Mouse (Mus musculus) intestine, postnatal 0 days (tissue): ENCODE results near the gene Jkamp. TPM values are rescaled to one million over a fixed set of nuclear protein-coding genes. Genes with fewer than 3 reads are reported as not detected.
"Not testable (repeated sequence)": the region's sequence is repeated elsewhere in the genome, so short reads cannot be mapped to it uniquely, and the experiment has no call there.

Source experiments
- ATAC-seq: fragments of 200-750 bp; cut with Nextera tagmentation; 2 replicates; pipeline ENCODE4 v1.8.0; 2017; ENCODE audit warnings: mild to moderate bottlenecking, moderate TSS enrichment, moderate library complexity
- H3K27ac ChIP-seq: fragments of 300-500 bp; sonication (generic); 2 replicates; pipeline ENCODE4 v1.5.1; 2014; ENCODE audit warnings: mild to moderate bottlenecking, low read depth, low read length, moderate library complexity
- H3K27me3 ChIP-seq: fragments of 300-500 bp; sonication (generic); replicated peaks from 2 replicates; pipeline ENCODE4 v1.6.1; 2014; ENCODE audit warnings: low read length, mixed read lengths; ENCODE audit not compliant: control insufficient read depth, insufficient read depth
- H3K36me3 ChIP-seq: fragments of 300-500 bp; sonication (generic); 2 replicates; pipeline ENCODE4 v1.6.1; 2014; ENCODE audit warnings: mild to moderate bottlenecking, moderate library complexity; ENCODE audit not compliant: control insufficient read depth, insufficient read depth
- H3K4me1 ChIP-seq: fragments of 300-500 bp; sonication (generic); replicated peaks from 2 replicates; pipeline ENCODE4 v1.6.1; 2014; ENCODE audit warnings: antibody characterized with exemption, low read length, mixed read lengths; ENCODE audit not compliant: control insufficient read depth, insufficient read depth
- H3K4me2 ChIP-seq: fragments of 300-500 bp; sonication (generic); replicated peaks from 2 replicates; pipeline ENCODE4 v1.6.1; 2014; ENCODE audit warnings: low read depth, mild to moderate bottlenecking, moderate library complexity
- H3K4me3 ChIP-seq: fragments of 300-500 bp; sonication (generic); 2 replicates; pipeline ENCODE4 v1.5.1; 2014; ENCODE audit warnings: low read depth, low read length
- H3K9ac ChIP-seq: fragments of 300-500 bp; sonication (generic); 2 replicates; pipeline ENCODE4 v1.6.1; 2014; ENCODE audit warnings: mild to moderate bottlenecking, low read depth, low read length
- H3K9me3 ChIP-seq: fragments of 300-500 bp; sonication (generic); 2 replicates; pipeline ENCODE4 v1.6.1; 2016; ENCODE audit warnings: mixed run types; ENCODE audit not compliant: control insufficient read depth
- CTCF ChIP-seq: sonication (generic); IDR thresholded peaks from 2 replicates; pipeline ENCODE4 v1.5.1; 2016; ENCODE audit warnings: low read depth, mild to moderate bottlenecking, control low read depth, antibody characterized with exemption, moderate library complexity
- WGBS: fragments of 180-500 bp; shearing (Covaris S2); extraction: QIAGEN DNeasy Blood & Tissue Kit; methylation state at CpG from one replicate; pipeline ENCODE4 v1.1.7; 2014; 5-methylcytosine and 5-hydroxymethylcytosine counted together
- polyA plus RNA-seq: library from polyadenylated mRNA; unstranded; fragments of >200 nt; fragmentation: Nextera tagmentation; extraction: Ambion mirVana; gene quantifications from 2 replicates; pipeline ENCODE4 v1.2.1, GENCODE M21; 2015

Gene Jkamp
- polyA plus RNA-seq, 1 experiment from 2014 or later, result 41.3 TPM

DNA sequence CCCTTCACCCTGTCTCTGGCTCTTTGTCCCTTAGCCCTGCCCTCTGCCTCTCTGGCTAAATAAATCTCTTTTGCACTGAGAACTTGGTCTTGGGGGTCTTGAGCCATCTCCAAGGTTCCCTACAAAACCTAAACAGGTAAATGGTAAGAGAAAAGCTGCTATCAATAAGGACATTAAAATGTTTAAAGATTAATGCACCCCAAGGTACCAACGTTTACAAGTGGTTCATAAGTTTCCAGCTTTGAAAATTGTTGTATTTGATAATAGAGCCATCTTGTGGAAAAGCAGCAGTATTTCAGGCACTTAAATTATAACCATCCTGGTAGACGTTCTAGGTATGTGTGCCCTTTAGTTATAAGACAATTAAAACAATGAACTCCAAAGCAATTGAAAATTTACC lies 37.9 kb upstream of the Jkamp start:
- no peaks in the 10 kb centered on the region for H3K9me3 ChIP-seq
- no peak overlapping the region for H3K27ac ChIP-seq
- WGBS, result 3% methylated on average over 2 of the region's 2 CpGs
- ATAC-seq, result no peak
- no peaks in the 10 kb centered on the region for H3K27me3 ChIP-seq
- no peak overlapping the region for H3K4me3 ChIP-seq
- H3K9ac ChIP-seq, result no peak overlapping the region
- TF ChIP-seq CTCF, result peak; percentile 78
- H3K4me2 ChIP-seq, result no peak overlapping the region
- H3K36me3 ChIP-seq, result no peaks in the 10 kb centered on the region
- H3K4me1 ChIP-seq, result no peaks in the 10 kb centered on the region

DNA sequence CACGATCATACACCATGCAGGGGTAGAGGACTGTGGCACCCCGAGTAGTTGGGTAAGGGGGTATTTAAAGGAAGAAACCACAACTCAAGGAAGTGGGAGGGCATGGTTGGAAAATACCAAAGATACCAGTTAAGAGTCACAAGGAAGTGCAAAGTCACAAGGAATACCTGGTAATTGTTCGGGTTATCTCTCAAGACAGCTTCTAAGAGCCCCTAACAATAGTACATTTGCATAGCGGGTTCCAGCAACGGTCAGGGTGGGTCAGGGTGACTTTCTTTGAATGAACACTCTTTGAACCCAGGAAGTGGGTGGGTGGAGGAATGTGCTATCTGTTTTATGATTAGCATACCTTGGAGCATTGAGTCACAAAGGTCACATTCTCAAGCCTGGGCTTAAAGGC lies 35.2 kb upstream of the Jkamp start:
- not testable (repeated sequence) for H3K27ac ChIP-seq, H3K4me2 ChIP-seq, H3K27me3 ChIP-seq, H3K9me3 ChIP-seq, H3K4me1 ChIP-seq, H3K36me3 ChIP-seq, H3K4me3 ChIP-seq, ATAC-seq, H3K9ac ChIP-seq
- WGBS, result 84% methylated on average over 5 of the region's 5 CpGs

DNA sequence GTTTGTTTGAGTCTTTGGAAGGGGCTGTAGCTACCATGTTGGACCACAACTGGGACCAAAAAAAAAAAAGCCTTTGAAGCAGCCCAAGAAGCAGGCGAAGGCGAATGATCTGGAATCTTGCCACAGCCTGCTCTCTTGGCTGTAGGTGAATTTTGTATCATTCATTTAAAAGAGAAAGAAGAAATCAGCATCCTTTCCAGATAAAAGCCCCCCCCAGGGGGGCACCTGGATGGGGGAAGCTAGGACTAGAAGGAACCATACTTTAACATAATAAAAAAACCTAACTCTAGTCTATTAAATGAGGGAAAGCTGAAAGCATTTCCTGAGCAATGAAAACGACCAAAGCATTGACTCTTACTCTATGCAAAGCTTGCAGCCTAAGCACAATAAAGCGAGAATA lies 34.6 kb upstream of the Jkamp start:
- ATAC-seq, result no peak
- Histone ChIP-seq H3K27ac (no peak overlapping the region), H3K36me3 (no peaks in the 10 kb centered on the region), H3K27me3 (no peaks in the 10 kb centered on the region), H3K9me3 (no peaks in the 10 kb centered on the region), H3K9ac (no peak overlapping the region), H3K4me2 (no peak overlapping the region), H3K4me3 (no peak overlapping the region), H3K4me1 (no peaks in the 10 kb centered on the region)
- WGBS, result 88% methylated on average over 4 of the region's 4 CpGs
- TF ChIP-seq CTCF, result no peak

DNA sequence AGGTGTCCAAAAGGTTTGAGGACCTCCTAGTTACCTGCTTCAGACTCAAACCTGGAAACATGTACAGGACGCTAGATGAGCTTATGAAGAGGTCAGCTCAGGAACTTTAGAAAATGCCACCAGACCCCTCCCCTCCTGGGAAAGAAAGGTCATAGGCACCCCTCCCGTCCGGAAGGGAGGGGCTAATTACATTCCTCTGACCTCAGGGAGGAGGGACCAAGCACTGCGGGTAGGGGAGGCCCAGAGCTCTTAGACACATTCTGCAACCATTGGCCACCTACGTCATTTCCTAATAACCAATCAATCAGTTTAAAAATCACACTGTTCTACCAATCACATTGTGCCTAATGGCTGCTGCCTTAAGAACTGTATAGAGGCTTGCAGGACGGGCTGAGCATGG lies 32.8 kb upstream of the Jkamp start:
- Histone ChIP-seq H3K27me3 (no peaks in the 10 kb centered on the region), H3K9me3 (no peaks in the 10 kb centered on the region), H3K4me2 (no peak overlapping the region), H3K27ac (no peak overlapping the region), H3K4me1 (no peaks in the 10 kb centered on the region), H3K4me3 (no peak overlapping the region), H3K9ac (no peak overlapping the region), H3K36me3 (no peaks in the 10 kb centered on the region)
- 79% methylated on average over 6 of the region's 6 CpGs for WGBS
- no peak for ATAC-seq
- no peak for TF ChIP-seq CTCF

DNA sequence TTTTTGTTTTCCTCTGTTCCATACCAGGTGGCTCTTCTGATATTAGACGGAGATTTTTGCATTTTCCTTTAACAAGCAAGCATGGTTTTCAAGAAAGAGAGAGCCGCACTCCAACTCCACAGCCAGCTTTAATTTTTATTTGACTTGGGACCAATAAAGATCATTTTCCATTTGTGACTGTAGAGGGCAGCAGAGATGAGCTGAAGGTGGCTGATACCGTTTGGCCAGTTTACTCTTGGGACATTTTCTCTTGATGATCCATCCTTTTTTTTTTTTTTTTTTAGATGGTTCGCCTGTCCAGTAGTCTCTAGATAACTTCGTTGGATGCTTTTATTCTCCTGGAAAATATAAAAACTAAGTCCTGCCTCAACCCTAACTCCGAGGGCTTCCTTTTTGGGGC lies 32.1 kb upstream of the Jkamp start:
- Histone ChIP-seq H3K36me3 (no peaks in the 10 kb centered on the region), H3K4me1 (no peaks in the 10 kb centered on the region), H3K9me3 (no peaks in the 10 kb centered on the region), H3K4me3 (no peak overlapping the region), H3K27ac (no peak overlapping the region), H3K4me2 (no peak overlapping the region), H3K9ac (no peak overlapping the region), H3K27me3 (no peaks in the 10 kb centered on the region)
- 38% methylated on average over 6 of the region's 6 CpGs for WGBS
- no peak for ATAC-seq
- peak; percentile 73 for TF ChIP-seq CTCF

DNA sequence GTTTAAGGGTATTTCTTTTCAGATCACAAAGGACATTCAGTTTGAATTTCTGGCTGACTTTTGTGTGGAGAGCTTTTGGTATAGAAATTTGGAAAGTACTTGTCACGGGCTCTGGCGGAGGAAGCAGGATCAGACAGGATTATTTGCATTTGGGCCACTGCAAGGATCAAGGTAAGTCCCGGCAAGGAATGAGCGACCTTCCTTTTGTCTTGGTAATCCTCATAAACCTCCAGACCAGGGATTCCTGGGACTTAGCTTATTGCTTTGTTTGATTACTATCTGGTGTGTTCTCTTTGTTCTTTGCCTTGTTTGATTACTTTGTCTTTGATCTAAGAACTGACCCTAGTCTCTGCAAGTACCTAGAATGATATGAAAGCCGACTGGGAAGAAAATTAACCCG lies 31.5 kb upstream of the Jkamp start:
- WGBS, result 35% methylated on average over 6 of the region's 6 CpGs
- no peak for ATAC-seq
- no peaks in the 10 kb centered on the region for H3K36me3 ChIP-seq
- H3K4me2 ChIP-seq, result no peak overlapping the region
- H3K27me3 ChIP-seq, result no peaks in the 10 kb centered on the region
- H3K4me1 ChIP-seq, result no peaks in the 10 kb centered on the region
- no peaks in the 10 kb centered on the region for H3K9me3 ChIP-seq
- H3K9ac ChIP-seq, result no peak overlapping the region
- H3K4me3 ChIP-seq, result no peak overlapping the region
- no peak overlapping the region for H3K27ac ChIP-seq
- no peak for TF ChIP-seq CTCF

DNA sequence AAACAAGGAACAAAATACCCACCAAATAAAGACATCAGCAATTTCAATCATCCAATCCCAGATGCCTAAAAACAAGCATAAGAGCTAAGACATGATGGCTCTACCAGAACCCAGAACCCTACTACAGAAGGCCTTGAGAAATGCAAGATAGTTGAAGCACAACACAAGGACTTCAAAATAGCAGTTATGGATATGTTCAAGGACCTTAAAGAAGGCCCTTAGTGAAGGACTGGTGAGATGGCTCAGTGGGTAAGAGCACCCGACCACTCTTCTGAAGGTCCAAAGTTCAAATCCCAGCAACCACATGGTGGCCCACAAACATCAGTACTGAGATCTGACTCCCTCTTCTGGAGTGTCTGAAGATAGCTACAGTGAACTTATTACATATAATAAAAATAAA lies 27.6 kb upstream of the Jkamp start:
- H3K9me3 ChIP-seq, result no peaks in the 10 kb centered on the region
- WGBS, result 91% methylated on average over 1 of the region's 1 CpGs
- H3K4me1 ChIP-seq, result no peaks in the 10 kb centered on the region
- no peak overlapping the region for H3K4me2 ChIP-seq
- TF ChIP-seq CTCF, result no peak
- no peaks in the 10 kb centered on the region for H3K27me3 ChIP-seq
- H3K9ac ChIP-seq, result no peak overlapping the region
- H3K36me3 ChIP-seq, result no peaks in the 10 kb centered on the region
- H3K27ac ChIP-seq, result no peak overlapping the region
- ATAC-seq, result no peak
- H3K4me3 ChIP-seq, result no peak overlapping the region
